Mouse (Mus musculus) testis, postnatal 10 days (tissue): Measurements from ENCODE around the gene Shc1.
"Not testable (repeated sequence)": the region's sequence is repeated elsewhere in the genome, so short reads cannot be mapped to it uniquely, and the experiment has no call there.

Experiments used
- DNase-seq: peaks from one replicate; pipeline ENCODE4 v3.0.0; 2021; ENCODE audit warnings: low spot score

Shc1 gene

GRCm38 (mm10) chr3:89418861-89419250 is 613 bp downstream of the Shc1 start:
- peak; percentile 92 for DNase-seq

DNA sequence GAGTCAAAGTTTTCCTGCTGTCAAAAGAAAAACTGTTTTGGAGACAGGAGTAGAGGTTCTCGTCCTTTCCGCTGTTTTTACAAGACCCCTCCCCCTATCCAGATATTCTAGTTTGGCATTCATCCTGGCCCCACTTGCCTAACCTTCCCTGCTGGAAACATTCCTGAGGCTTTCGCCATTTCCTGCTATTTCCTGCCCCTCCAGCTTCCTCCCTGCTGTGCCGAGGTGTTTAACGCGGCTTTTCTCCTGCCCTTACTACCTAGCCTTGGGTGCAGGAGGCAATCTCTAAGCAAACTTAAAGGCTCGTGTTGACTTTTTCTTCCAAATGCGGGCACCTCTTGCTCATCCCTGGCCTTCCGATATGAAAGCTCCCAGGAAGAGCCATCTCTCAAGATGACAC is 1.3 kb downstream of the Shc1 start:
- DNase-seq, result no peak

GRCm38 (mm10) chr3:89419981-89420380 is 1.7 kb downstream of the Shc1 start:
- DNase-seq, result no peak

GRCm38 (mm10) chr3:89420421-89420820 is 2.2 kb downstream of the Shc1 start:
- no peak for DNase-seq

DNA sequence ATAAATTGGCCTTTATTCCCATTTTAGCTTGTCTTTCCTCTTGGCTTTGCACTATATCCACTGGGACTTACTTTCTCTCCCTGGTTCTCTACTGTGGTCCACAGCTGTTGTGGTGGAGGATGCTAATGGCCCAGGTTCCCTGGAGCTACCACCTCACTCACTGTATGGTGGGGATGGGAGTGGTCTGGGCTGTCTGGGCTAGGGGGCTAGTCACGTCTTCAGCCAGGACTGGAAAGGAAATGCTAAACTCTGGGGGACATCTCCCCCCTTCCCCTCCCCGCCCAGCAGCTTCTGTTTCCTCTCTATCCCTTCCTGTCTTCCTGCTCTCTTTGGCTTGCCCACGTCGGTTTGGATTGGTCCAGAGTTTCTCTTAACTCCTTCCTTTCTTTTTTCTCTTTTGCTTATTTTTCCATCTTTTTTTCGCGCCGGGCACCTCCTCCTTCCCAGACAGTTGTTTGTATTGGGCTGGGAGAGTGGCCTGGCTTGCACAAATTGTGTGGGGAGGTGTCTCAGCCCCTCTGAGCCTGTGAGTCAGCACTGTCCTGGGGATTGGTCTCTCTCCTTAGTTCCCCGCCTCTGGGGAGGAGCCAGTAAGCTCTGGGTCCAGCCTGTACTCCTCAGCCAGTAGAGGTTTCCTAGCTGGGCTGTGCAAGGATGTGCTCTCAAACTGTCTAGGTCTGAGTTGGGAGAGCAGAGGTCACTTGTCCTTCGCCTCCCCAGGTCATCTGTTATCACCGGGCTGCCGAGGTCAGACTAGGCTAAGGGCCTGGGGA is 2.9 kb downstream of the Shc1 start:
- peak; percentile 78 for DNase-seq

DNA sequence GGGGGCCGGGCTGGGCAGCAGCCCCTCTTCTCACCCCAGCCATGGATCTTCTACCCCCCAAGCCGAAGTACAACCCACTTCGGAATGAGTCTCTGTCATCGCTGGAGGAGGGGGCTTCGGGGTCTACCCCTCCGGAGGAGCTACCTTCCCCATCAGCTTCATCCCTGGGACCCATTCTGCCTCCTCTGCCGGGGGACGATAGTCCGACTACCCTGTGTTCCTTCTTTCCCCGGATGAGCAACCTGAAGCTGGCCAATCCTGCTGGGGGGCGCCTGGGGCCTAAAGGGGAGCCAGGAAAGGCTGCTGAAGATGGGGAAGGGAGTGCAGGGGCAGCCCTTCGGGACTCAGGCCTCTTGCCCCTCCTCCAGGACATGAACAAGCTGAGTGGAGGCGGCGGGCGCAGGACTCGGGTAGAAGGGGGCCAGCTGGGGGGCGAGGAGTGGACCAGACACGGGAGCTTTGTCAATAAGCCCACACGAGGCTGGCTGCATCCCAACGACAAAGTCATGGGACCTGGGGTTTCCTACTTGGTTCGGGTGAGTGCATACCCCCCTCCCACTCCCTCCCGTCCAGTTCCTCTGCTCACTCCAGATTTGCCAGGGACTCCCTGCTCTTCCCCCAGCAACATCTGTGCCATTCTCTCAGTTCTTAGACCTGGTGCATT is 3.7 kb downstream of the Shc1 start:
- peak; percentile 64 for DNase-seq

DNA sequence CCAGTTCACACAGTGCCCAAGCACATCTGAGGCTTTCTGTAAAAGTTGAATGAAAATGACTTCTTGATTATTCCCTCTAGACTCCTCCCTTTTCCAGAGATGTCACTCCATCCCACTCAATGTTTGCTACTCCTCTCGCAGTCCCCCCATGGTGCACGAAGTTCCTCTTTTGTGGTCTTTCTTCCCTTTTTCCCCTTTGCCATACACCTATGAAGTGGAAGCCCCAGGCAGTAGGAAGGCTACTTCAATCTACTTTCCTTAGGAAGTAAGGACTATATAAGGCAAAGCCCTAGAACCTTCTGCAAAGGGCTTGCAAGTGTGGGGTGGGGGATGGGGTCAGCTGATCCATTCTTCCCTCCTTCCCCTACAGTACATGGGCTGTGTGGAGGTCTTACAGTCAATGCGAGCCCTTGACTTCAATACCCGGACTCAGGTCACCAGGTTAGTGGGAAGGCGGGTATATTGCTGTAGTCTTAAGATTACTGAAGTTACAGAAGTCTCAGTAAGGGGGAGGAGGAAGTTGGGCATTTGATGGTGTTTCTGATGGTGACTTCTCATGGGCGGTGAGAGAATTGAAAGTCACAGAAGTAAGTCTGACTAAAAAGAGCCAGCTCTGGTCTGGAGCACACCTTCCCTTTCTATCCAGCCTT is 4.4 kb downstream of the Shc1 start:
- no peak for DNase-seq

DNA sequence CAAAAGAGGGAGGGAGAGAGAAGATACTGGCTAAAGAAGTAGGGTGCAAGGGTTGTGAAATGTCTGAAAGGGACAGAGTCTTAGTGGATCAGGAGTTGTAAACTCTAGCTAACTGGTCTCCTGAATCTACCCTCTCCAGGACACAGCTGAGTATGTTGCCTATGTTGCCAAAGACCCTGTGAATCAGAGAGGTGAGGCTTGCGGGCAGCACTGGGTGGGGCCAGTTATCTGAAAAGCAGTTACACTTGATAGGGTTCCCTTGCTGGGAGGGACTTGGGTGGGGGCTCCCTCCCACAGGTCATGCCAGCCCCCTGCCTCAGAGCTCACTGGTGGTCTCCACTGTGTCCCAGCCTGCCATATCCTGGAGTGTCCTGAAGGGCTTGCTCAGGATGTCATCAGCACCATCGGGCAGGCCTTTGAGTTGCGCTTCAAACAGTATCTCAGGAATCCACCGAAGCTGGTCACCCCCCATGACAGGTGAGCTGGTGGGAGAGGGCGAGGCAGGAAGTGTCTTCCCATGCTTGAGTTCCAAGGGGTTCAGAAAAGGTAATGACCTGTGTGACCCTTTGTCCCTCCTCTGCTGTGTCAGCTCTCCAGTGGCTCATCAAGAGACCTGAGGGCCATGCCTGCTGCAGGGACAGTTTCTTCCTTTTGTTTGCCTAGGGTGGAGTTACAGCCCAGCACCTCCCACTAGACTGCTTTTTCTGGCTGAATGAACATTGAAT is 6.3 kb downstream of the Shc1 start:
- DNase-seq, result no peak

DNA sequence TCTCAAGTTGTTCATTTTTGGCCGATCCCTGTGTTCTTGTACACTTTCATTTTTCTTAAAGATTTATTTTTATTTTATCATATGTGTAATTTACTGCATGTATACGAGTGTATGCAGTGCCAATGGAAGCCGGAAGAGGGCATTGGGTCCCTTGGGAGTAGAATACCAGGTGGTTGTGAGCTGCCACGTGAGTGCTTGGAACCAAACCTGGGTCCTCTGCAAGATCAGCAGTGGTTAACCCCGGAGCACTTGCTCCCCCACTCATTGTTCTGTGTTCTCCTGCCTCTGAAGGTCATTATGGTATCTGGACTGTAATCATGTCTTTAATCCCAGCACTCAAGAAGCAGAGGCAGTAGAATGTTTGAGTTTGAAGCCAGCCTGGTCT is 6.9 kb downstream of the Shc1 start:
- DNase-seq, result no peak

DNA sequence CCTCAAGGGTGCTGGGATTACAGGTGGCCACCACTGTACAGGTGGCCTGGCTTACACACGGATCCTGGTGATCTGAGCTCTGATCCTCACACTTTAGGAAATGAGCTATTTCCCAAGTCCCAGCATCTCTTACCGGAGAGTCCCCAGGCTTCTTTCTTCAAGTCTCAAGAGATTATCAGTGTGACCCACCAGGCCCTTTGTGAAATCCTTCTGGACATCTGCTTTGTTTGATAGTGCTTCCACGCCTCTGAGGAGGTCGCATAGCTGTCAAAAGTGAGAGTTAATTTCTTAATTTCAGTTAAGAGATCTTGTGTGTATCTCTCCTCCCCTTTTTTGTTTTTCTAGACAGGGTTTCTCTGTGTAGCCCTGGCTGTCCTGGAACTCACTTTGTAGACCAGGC is 7.6 kb downstream of the Shc1 start:
- DNase-seq, result no peak

- DNase-seq, result not testable (repeated sequence)
Measured at GRCm38 (mm10) chr3:89429021-89429420, 10.8 kb downstream of the Shc1 start.

DNA sequence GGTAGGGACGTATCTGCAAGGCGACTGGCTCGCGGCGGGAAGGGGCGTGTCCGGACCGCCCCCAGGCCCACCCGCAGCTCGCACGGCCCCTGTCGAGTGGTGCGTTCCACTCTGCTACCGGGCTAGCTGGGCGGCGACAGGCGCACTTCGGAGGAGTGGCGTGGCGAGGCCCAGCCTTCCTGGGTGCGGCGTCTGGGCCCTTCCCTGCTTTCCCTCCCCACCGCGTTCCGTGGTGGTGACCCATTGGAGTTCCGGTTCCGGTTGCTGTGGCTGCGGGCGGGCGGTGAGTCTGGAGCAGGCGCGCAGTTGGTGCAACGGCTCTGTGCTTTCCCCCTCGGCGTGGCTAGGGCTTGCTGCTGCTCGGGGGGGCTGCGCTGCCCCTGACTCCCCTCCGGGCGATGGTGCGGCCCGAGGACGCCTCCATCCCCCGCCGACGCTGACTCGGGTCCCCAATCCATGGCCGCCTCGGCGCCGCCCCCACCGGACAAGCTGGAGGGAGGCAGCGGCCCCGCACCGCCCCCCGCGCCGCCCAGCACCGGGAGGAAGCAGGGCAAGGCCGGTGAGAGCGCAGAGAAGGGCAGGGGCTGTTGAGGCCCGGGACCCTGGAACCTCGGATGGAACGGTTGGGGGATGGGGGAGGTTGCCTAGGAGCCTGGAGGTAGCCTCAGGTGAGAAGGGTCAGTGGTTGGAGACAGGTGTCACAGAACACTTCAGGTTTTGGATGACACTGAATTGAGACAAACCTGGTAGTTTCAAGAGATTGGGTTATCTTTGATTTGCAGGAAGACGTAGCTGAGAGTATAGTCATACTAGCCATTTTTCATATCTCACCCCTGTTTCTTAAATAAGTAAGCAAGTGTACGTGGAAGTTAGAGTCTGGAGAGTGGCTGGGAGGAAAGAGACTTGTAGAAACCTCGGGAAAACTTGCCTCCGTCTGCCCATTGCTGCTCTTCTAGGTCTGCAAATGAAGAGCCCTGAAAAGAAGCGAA is 12.2 kb downstream of the Shc1 start, which contains the start of gene Pygo2:
TSS of gene Pygo2 (plus strand) at position 44 of the 989 bp plus-strand sequence.
- peak; percentile 95 for DNase-seq

GRCm38 (mm10) chr3:89432606-89433005 is 14.4 kb downstream of the Shc1 start:
- no peak for DNase-seq

GRCm38 (mm10) chr3:89434532-89434931 is 16.3 kb downstream of the Shc1 start:
- no peak for DNase-seq

DNA sequence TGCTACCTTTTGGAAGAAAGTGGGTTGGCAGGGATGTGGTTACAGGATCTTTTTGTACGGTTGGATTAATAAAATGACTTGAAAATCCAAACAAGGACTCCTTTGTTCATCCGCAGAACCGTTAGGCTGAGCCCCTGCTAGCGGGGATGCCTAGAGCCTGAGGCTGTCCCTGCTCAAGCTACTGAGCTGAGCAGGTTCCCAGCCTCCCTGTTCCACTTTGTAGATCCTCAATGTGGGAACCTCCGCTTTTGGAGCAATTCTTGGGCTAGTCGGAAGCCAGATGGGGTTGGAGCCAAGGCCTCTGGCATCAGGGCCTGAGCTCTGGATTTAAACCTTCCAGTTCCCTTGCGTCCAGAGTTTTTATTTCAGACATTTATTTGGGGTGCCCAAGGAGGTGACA is 16.8 kb downstream of the Shc1 start:
- no peak for DNase-seq

- DNase-seq, result peak; percentile 71
Measured at GRCm38 (mm10) chr3:89436176-89437113, 18.2 kb downstream of the Shc1 start, which contains the start of gene Pbxip1. Gene Pbxip1, plus strand, starts transcription at chr3:89436706.

DNA sequence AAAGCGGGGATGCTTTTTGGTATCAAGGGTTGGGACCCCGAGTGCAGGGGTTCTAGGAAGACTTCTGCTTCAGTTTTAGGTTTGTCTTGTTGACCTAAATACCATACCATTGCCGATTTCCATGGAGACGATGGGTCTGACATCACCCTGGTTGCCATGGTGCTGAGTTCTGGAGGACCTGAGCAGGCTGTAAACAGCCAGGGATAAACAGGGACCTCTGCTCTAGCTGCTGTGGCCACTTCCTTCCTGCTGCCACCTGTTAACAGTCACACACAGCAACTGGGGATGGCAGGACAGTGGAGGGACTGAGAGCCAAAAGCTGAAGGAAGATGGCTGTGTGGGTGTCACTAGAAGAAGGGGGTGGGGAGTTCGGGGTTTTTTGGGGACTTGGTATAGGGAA is 19.0 kb downstream of the Shc1 start:
- no peak for DNase-seq

DNA sequence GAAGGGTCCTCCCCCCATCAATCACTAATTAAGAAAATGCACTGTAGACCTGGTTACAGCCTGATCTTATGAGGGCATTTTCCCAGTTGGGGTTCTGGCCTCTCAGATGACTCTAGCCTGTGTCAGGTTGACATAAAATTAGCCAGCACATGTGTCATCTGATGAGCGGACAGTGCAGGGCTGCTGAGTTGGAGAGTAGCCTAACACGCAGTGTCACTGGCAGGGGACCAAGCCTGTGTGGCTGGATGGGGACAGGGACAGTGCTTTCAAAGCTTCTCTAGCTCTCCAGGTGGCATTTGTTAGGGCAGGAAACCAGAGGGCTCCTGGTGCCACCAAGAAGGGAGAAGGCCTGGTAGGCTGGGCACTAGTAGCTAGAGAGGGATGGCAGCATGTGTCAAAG is 22.4 kb downstream of the Shc1 start:
- DNase-seq, result no peak

- DNase-seq, result peak; percentile 81
Measured at GRCm38 (mm10) chr3:89448720-89449537, 30.7 kb downstream of the Shc1 start.
